Mouse (Mus musculus) embryo, embryonic 11.5 days (tissue): ENCODE data around the gene Tbc1d20.

Experiments used
- DNase-seq: peaks from one replicate; pipeline ENCODE4 v3.0.0-alpha.2; 2012; ENCODE audit warnings: low read depth, low spot score

Tbc1d20 gene

DNA sequence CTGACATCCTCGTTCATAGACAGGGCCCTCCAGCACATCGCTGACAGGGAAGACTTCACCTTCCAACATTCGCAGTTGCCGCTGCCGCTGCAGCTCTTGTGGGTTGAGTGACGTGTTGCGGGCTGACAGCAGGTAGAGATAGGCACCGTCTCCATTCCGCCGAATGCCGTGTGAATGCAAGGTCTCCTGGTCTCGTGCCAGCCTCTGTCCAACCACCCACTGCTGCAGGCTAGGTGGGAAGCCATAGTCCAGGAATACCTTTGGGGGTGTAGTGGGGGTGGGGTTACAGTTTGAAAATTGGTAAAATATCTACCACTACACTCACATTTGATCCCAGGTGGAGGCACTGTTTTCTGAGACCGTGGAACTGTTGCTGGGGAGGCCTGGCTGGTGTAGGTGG, 32.5 kb downstream of the Tbc1d20 start:
- DNase-seq: no peak

DNA sequence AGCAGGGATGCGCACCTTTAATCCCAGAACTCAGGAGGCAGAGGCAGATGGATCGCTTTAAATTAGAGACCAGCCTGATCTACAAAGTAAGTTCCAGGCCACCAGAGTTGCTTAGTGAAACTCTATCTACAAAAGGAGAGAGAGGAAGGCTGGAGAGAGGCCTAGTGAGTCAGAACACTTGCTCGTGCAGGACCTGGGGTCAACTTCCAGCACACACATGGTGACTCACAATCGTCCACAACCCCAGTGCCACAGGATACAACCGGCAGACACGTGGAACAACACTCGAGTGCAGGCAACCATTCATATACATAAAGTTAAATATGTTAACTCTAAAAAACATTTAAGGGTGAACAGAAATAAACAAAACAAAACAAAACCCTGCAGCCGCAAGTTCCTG, 33.0 kb downstream of the Tbc1d20 start:
- DNase-seq: no peak

DNA sequence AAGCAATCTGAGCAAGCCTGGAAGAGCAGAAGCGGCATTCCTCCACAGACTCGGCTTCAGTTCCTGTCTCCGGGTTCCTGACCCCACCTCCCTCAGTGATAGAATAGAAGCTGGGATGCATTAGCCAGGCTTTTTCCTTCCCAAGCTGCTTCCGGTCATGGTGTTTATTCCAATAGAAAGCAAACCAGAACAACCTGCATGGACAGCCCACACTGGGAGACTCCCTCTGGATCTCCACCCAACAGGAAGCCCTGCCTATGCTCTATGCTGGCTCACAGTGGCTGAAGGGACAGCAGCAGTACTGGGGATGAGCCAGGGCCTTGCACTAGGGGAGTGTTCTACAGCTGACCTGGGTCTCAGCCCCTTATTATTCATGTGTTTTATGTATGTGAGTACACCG, 34.4 kb downstream of the Tbc1d20 start:
- no peak for DNase-seq

DNA sequence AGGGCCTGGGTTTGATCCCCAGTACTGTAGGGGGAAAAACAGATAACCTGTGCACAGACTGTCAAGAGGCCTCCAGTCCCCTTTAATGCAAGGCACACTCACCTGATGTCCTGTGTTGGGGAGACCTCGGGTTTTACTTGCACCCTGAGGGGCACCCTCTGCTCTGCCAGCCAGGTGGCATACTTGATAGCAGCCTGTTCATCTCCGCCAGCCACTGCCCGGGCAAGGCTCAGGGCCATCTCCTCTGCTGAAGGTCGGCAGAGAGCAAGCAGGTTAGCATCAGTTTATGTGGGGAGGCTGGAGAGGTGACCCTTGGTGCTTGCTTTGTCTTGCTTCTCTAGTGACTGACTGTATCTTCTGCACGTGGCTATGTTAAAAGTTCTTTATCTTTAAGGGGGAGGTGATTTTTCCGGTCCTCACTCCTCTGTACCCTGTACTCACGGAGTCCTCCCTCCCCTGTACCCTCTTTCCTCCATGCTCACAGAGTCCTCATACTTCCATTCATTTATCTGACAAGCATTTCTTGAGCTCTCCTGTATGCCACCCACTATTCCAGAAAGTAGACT, 37.3 kb downstream of the Tbc1d20 start:
- no peak for DNase-seq

DNA sequence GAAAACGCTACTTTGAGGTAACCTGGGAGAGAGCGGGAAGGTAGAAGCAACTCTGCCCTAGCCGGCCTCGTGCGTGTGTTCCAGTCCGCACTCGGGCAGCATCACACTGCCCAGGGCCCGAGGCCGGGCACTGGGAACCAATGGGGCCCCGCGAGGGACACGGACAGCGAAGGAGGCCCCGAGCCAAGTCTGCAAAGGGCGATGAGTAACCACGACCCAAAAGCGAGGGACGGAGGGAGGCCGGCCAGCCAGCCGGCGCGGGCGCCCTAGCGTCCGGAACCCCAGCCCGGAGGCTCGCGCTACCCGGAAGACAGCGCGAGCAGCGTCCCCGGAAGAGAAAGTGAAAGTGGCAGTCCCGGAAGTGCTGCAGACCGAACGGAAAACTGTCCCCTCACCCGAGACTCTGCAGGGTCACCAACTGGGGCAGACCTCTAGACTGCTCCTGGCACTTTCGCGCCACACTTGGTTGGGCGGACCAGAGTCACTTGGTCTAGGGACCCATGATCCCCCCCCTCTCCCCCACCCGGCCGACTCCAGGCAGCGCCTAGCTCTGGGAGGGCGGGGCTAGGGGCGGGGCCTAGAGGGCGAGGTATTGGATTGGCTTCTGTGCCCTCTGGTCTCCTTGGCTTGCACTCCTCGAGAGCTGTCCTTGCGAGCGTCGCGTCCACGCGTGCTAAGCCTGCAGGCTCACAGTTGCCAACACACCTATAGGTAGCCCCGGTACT, 38.6 kb downstream of the Tbc1d20 start, which contains the start of gene Rbck1:
TSS of gene Rbck1 (minus strand) at position 553 of the 725 bp plus-strand sequence.
- DNase-seq: peak; percentile 86

DNA sequence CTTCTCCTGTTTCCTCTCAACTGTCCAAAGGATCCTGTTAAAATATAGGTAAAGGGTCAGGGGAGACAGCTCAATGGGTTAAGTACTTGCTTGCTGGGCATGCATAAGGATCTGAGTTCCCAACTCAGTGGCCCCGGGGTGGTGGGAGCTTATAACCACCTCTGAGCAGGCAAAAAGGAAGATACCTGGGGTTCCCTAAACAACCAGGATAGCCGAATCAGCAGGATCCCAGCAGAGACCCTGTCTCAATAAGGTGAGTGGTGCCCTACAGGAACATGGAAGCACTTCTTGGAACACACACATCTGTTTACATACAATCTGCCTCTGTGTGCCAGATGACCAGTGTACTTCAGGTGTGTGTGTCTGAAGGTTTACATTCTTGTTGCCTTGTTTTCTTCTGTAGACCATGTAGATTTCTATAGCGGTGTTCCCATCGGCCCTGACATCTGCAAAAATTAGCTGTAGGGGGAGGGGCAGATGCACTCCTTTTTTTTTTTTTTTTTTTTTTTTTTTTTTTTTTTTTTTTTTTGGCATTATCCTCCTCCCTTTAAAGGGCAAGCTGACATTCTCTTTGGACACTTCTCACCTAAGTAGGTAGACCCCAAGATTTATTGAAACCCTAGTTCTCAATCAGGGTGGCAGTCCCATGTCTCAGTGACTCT, 39.8 kb downstream of the Tbc1d20 start:
- DNase-seq: no peak

DNA sequence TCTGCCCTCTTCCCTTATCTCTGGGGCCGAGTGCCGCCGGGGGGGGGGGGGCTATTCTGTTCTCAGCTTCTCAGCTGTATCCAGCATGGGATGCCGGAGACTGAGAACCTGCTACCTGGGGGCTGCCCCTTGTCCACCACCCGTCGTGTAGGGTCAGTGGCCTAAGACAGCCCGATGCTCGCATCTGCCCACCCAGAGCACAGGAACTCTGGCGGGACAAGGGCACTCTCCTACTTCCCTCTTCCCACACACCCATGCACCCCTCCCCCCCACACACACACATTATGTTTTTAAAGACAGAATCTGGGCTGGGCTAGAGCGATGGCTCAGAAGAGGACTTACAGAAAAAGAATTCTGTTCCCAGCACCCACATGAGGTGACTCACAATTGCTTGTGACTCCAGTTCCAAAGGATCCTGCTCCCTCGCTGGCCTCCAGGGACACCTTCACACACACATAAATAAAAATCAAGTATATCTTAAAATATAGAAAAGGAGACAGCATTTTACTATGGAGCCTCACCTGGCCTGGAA, 41.7 kb downstream of the Tbc1d20 start:
- no peak for DNase-seq

DNA sequence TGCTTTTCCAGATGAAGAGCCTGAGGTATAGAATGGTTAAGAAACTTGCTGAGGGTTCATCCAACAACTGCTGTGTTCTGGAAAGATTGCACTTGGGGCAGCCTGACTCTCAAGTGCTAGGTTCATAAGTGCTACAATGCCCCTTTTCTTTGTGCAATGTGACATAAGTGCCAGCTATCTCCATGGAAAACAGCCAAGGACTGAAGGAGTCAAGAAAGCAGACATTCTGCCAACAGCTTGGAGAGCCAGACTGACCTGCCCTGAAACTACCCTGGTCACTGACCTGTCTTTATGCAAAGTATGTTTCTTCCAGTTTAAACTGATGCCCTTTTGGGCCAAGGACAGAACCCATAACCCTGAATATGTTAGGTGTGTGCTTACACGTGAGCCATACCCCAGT, 43.2 kb downstream of the Tbc1d20 start:
- DNase-seq: no peak

DNA sequence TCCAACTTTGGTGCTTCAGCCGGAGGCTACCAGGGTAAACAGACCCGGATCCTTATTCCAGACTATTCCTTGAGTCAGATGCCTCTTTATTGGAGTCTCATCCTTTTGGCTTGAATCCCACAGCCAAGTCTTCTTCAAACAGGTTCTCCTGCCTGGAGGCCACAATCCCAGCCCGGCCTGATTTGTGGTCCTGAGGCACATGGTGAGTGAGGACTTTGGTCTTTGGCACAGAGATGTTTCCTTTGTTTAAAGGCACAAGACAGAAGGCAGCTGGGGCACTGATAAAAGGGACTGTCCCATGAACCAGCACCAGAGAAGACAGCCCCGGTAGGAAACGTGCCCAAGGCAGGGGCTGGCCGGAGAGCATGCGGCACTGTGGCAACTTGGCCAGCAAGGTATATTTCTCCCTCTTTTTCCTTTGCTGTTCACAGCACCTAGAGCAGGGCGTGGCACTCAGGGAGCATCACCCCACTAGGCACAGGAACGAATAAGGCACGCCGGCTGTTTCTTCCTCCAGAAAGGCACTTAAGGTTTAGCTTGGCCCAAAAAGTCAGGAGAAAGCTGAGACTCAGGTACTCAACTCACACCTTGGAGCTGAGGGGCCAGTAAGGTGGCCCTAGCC, 44.1 kb downstream of the Tbc1d20 start:
- DNase-seq: no peak

DNA sequence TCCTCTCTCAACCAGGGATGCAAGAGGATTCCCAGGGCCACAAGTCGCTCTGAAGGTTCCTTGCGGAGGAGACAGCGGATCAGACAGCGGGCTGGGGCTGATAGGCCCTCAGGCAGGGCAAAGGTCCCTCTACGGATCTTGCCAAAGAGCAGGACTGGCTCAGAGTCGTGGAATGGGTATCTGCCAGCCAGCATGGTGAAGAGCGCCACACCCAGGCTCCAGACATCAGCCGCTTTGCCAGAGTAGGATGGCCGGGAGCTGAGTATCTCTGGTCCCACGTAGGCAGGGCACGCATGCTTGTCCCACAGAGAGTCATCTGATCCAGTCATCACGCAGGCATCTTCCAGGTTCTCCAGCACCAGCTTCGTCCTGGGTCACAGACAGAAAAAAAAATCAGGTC, 44.7 kb downstream of the Tbc1d20 start:
- DNase-seq: no peak

DNA sequence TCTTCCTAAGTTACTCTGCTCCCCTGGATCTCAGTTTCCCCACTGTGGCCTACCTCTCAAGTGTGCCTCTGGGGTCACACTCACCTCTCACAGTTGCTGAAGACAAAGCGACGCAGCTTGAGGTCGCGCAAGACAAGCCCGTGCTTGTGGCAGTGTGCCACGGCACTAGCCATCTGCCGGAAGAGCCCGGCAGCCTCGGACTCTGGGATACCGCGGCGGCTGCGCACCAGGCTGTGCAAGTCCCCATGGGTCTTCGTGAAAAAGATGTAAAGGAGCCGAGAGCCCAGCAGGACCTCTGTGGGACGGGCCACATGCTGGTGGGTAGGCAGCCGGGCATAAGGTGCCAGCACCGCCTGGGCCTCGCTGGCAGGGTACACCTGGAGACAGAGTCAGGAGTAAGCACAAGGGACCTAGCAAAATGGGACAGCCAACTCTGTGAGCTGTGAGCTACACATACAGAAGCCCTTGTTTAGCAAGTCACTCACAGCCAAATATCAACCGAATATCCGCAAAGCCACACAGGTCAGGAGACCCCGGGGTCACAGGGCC, 46.1 kb downstream of the Tbc1d20 start:
- no peak for DNase-seq

DNA sequence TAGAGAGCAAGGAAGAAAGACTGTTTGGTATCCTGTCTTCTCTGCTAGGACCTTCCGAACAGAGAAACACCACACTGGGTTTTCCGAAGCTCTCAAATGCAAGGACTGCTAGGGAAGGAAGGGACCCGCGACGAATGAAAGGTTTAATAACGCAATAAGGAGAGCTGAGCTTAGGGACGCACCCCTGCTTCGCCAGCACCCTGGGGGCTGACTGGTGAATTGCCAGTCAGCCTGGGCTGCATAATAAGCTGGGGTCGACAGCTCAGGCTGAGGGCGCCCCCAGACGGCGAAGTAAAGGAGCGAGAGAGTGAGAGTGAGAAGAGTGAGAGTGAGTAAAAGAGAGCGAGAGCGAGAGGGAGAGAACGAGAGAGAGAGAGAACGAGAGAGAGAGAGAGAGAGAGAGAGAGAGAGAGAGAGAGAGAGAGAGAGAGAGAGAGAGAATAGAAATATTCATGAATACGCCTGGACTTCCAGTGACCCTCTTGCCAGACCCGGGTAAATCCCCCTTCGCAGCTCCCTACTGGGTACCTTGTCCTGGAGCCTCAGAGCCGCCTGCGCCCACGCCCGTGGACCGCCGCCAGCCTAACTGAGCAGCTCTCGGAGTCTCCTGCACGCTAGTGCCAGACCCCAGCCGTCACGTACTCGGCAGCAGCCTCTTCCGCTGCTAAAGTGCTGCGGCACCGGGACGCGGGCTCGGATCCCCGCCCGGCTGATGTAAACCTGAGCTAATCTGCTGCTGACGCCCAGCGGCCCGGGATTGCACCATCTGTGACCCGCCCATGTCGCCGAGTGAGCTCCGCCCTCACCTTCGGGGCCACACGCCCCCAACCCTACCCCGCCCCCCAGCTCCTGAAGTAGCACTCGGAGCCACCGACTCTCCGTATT, 49.9 kb downstream of the Tbc1d20 start, which contains the start of gene Trib3:
TSS of gene Trib3 (minus strand) at position 704 of the 885 bp plus-strand sequence.
- DNase-seq: peak; percentile 66

DNA sequence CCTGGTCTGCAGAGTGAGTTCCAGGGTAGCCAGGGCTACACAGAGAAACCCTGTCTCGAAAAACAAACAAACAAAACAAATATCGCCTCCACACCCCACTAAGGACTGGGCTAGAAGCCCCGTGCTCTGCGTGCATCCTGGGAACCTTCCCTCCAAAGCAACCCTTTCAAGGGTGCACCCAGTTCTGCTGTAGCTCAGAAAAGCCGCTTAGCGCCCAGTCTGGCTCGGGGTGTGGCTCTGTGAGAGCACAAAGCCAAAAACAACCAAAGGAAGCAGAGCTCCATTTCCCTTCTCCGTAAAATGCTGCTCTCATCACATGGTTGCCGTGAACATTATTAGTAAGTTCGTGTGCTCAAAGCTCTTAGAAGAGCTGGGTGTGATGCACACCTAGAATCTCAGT, 50.7 kb downstream of the Tbc1d20 start:
- DNase-seq: no peak

DNA sequence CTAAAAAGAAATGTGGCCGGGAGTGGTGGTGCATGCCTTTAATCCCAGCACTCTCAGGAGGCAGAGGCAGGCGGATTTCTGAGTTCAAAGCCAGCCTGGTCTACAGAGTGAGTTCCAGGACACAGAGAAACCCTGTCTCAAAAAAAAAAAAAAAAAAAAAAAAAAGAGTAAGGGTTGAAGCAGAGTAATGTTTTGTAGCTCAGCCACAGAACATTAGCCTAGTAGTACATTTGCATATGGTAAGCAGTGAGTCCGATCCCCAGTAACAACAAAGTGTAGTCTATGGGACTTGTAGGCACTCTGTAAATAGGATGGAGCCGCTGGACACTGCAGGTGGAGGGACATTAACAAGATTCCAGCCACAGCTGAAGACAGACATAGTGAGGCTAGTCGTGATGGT, 51.3 kb downstream of the Tbc1d20 start:
- no peak for DNase-seq

DNA sequence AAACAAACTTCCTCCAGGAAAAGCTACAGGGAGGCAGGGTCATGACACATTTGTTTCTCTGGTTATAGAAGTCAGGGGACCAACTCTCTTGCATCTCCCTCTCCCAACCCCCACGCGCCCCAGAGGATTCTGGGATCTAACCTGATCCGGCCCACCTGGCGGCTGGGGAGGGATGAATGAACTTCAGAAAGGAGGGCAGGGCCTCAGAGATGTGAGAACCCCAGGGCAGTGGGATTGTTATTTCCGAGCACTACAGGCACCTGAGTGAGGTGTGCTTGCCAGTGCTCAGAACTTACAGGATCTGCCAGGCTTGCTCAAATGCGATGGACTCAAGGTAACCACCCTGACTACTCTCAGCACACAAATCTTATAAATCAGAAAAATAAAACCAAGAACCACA, 51.8 kb downstream of the Tbc1d20 start:
- DNase-seq: no peak

DNA sequence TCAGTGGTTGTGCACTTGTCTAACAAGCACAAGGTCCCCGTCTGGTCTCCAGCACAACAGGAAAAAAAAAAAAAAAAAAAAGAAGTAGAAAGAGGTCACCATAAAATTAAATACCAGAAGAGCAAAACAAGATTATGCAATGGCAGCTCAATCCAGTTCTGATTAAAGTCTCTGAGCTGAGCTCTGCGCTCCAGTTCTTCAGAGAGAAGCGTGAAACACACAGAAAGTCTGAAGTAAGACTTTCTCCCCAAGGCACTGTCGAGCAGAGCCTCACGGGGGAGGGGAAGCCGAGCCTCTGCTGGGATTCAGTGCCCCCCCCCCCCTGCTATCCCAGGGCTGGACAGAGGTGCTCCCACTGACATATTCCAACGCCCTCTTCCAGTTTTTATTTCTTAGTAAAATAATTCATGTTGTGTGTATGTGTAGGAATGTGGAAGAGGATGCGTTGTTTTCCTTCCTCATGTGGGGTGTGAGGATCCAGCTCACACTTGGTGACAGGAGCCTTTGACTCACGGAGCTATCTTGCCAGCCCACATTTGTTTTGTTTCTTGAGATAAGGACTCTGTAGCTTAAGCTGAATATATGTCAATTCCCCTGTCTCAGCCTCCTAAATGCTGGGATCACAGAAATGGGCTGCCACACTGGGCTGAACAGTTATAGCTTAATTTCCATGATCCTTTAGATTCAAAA, 53.3 kb downstream of the Tbc1d20 start:
- no peak for DNase-seq

DNA sequence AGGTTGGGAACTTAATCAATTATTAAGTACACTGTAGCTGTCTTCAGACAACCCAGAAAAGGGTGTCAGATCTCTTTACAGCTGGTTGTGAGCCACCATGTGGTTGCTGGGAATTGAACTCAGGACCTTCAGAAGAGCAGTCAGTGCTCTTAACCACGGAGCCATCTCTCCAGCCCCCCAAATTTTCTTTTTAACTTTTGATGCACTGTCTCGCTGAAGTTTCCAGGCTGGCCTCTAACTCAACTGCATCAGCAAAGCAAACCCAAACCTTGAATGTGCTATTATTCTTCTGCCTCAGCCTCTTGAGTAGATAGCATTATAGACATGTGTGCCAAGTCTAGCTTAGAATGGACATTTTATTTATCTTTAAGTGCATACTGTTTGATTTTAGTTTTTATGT, 54.1 kb downstream of the Tbc1d20 start:
- no peak for DNase-seq

DNA sequence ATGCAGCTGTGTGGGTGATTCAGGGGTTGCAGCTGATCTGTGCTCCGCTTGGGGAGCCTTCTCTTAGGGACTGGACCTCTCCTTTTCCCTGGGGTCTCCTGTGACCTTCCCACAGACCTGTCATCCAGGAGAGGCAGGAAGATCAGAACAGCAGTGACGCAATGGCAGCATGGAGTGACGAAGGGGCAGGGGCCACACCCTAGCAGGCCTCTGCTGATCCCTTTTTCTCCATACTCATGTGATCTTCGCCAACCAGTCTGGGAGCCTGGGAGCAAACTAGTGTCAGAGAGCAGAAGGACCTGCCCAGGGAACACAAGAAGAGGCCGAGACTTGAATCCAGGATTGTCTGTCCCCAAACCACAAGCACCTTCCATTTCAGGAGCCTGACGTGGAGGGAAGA, 55.6 kb downstream of the Tbc1d20 start:
- DNase-seq: no peak

DNA sequence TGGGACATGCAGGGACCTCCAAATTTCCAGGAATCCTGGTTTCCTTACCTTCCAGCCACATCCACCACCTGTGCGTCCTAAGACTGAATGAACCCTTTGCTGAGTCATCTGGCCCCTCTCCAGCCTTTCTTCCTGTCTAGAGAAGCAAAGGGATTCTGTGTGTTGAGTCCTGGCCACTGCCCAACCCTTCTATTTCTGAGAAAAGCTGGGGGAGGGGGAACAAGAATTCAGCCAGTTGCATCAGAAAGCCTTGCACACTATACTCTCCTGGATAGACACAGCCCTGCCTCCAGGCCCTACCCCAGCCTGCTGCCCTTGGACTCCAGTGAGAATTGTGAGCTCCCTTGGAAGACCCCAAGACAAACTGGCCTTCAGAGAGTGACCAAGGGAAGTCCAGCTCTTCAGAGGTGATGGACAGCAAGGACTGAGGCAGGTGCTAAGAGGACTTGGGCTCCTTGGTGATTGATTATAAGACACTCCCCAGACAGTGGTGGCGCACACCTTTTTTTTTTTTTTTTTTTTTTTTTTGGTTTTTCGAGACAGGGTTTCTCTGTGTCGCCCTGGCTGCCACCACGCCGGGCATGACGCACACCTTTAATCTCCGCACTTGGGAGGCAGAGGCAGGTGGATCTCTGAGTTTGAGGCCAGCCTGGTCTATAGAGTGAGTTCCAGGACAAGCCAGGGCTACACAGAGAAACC, 56.4 kb downstream of the Tbc1d20 start:
- no peak for DNase-seq

DNA sequence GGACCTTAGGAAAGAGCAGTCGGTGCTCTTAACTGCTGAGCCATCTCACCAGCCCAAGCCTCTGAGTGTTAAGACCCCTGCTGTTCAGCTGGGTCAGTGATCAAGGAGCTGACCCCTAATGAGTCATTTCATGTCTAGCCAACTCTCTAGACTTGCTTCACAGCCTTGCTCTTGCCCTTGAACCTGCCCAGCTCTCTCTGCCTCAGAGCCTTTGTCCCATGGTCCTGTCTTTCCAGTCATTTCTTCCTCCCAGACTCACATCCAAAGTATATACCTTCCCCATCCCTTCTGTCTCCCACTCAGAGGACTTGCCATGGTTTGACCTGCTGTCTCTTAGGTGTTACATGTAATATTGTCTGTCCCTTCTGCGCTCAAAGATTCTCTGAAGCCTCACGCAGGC, 63.6 kb downstream of the Tbc1d20 start:
- no peak for DNase-seq
